In the genomic region with DNA sequence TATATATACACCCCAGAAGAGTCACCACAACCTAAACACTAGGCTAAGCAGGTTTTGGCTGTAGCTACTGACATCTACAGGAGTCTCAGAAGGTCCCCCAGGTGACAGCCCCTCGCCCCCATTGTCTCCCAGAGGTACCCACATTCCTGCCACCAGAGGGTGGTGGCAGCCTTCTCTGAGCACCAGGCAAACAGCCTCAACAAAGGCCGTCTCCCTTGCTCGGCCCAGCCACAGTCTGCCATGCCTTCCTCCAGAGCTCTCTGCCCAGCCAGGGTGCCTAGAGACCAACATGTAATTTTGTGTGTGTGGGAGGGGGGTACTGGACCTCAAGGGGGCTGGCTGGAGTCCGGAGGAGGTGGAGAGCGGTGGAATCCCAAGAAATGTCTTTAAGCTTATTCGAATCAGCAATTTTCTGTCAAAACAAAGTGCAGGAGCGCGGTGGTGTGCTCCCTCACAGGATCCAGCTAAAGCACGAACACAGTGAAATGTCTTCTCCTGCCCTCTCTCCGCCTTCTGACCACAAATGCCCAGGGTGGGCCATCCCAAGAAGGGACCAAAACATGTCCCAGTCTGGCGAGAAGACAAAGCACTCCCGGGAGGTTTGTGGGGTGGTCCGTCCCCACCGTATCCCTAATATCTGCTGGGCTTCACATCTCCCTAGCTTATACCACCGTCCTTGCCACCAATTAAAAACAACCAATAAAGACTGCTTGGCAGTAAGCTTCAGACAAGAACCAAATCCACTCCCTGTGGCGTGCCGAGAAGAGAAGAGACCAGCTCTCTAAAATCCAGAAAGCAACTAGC, we compare ENCODE assay signal across 8 mouse cellular contexts.
DNase-seq lines count a peak whose midpoint lies in the region; ATAC-seq and TF ChIP-seq lines count a peak whose summit lies in the region.

No protein-coding gene starts in this region.

- peak; percentile 38 for DNase-seq in thymus, postnatal 4 days
- no peak for DNase-seq in thymus, postnatal 25 days
- no peak for DNase-seq in liver, adult 2 months (ENCODE audit: extremely low read depth, low read depth, low spot score)
- DNase-seq in neural tube, embryonic 11.5 days (ENCODE audit: low spot score): peak; percentile 83
- no peak for DNase-seq in spleen, adult 12 weeks (ENCODE audit: low spot score)
- DNase-seq in left cerebral cortex, adult 11 months (ENCODE audit: low spot score): no peak

- peak overlapping the region; percentile 31; the same call in 1 of the 2 replicates for H3K4me2 ChIP-seq in forebrain, embryonic 12.5 days
- H3K4me2 ChIP-seq in hindbrain, embryonic 13.5 days: 0 out of 2 replicates have a peak overlapping the region, but pooled peaks have one; percentile 37
- H3K4me2 ChIP-seq in neural tube, embryonic 11.5 days (ENCODE audit: low read depth): 0 out of 2 replicates have a peak overlapping the region, but pooled peaks have one; percentile 12

- H3K9me3 ChIP-seq in forebrain, embryonic 12.5 days: no peaks in the 10 kb centered on the region
- H3K9me3 ChIP-seq in hindbrain, embryonic 13.5 days: no peaks in the 10 kb centered on the region
- no peaks in the 10 kb centered on the region for H3K9me3 ChIP-seq in neural tube, embryonic 11.5 days (ENCODE audit: control insufficient read depth, low read length)

- peak; percentile 70 for TF ChIP-seq CTCF in liver, adult 2 months (IDR thresholded peaks at IDR 0.05; ENCODE audit: low read depth, low read length)

- no peaks in the 10 kb centered on the region for H3K36me3 ChIP-seq in forebrain, embryonic 12.5 days (replicated peaks)
- H3K36me3 ChIP-seq in hindbrain, embryonic 13.5 days: no peaks in the 10 kb centered on the region
- H3K36me3 ChIP-seq in liver, adult 2 months (ENCODE audit: control insufficient read depth, insufficient read depth, low read length): no peaks in the 10 kb centered on the region
- H3K36me3 ChIP-seq in neural tube, embryonic 11.5 days (ENCODE audit: control insufficient read depth, insufficient read depth, low read length): no peaks in the 10 kb centered on the region

- no peak overlapping the region for H3K4me3 ChIP-seq in forebrain, embryonic 12.5 days (replicated peaks)
- H3K4me3 ChIP-seq in hindbrain, embryonic 13.5 days: no peak overlapping the region
- H3K4me3 ChIP-seq in liver, adult 2 months (ENCODE audit: insufficient read depth, low read depth, low read length): no peak overlapping the region
- H3K4me3 ChIP-seq in neural tube, embryonic 11.5 days (ENCODE audit: low read depth, low read length): no peak overlapping the region

- no peak for TF ChIP-seq POLR2A in liver, adult 2 months (IDR thresholded peaks at IDR 0.05; ENCODE audit: extremely low read depth, insufficient read depth, low read length)

- peak; percentile 56 for ATAC-seq in forebrain, embryonic 12.5 days (ENCODE audit: low FRiP score)
- ATAC-seq in hindbrain, embryonic 13.5 days (ENCODE audit: low FRiP score): peak; percentile 47; the same call in 1 of the 2 replicates
- ATAC-seq in neural tube, embryonic 11.5 days (ENCODE audit: insufficient read depth, low FRiP score, low TSS enrichment): peak; percentile 73; the same call in 1 of the 2 replicates

- peak overlapping the region; percentile 80 for H3K27ac ChIP-seq in forebrain, embryonic 12.5 days
- peak overlapping the region; percentile 62 for H3K27ac ChIP-seq in hindbrain, embryonic 13.5 days
- H3K27ac ChIP-seq in liver, adult 2 months (replicated peaks; ENCODE audit: insufficient read depth, low read depth, low read length): peak overlapping the region; percentile 55
- H3K27ac ChIP-seq in neural tube, embryonic 11.5 days (ENCODE audit: low read depth, low read length): peak overlapping the region; percentile 42

- H3K4me1 ChIP-seq in forebrain, embryonic 12.5 days: peaks cover 46% of the 10 kb centered on the region
- H3K4me1 ChIP-seq in hindbrain, embryonic 13.5 days (replicated peaks): peaks cover 57% of the 10 kb centered on the region
- peaks cover 10% of the 10 kb centered on the region for H3K4me1 ChIP-seq in liver, adult 2 months (ENCODE audit: control insufficient read depth, insufficient read depth, low read length)
- peaks cover 35% of the 10 kb centered on the region for H3K4me1 ChIP-seq in neural tube, embryonic 11.5 days (ENCODE audit: control insufficient read depth, insufficient read depth, low read length)

- 12% methylated on average over 17 of the region's 17 CpGs for WGBS in forebrain, embryonic 12.5 days
- WGBS in hindbrain, embryonic 13.5 days: 25% methylated on average over 17 of the region's 17 CpGs
- WGBS in liver, adult 2 months: 70% methylated on average over 17 of the region's 17 CpGs
- 25% methylated on average over 17 of the region's 17 CpGs for WGBS in neural tube, embryonic 11.5 days

- H3K27me3 ChIP-seq in forebrain, embryonic 12.5 days: peaks cover 10% of the 10 kb centered on the region; the same call in 1 of the 2 replicates
- 0 out of 2 replicates have a peak, but pooled peaks cover 3% of the 10 kb centered on the region for H3K27me3 ChIP-seq in hindbrain, embryonic 13.5 days
- H3K27me3 ChIP-seq in liver, adult 2 months (ENCODE audit: control insufficient read depth, insufficient read depth, low read length): no peaks in the 10 kb centered on the region
- no peaks in the 10 kb centered on the region for H3K27me3 ChIP-seq in neural tube, embryonic 11.5 days (ENCODE audit: control insufficient read depth, insufficient read depth, low read length)

- peak overlapping the region; percentile 48 for H3K9ac ChIP-seq in forebrain, embryonic 12.5 days
- peak overlapping the region; percentile 60 for H3K9ac ChIP-seq in hindbrain, embryonic 13.5 days
- H3K9ac ChIP-seq in liver, adult 2 months (ENCODE audit: low read depth, low read length): no peak overlapping the region
- H3K9ac ChIP-seq in neural tube, embryonic 11.5 days (ENCODE audit: low read length): peak overlapping the region; percentile 48

- peaks cover 14% of the 10 kb centered on the region; the same call in 1 of the 2 replicates for H3K79me2 ChIP-seq in liver, adult 2 months (ENCODE audit: control insufficient read depth, insufficient read depth, low read length)

Comparison
In these comparisons a context has a peak if more than half of its experiments do, and no peak if none do; other contexts are left out.
1. DNase-seq: peak in thymus, postnatal 4 days (single experiment) and neural tube, embryonic 11.5 days (single experiment); none in thymus, postnatal 25 days (single experiment), liver, adult 2 months (single experiment), spleen, adult 12 weeks (single experiment) and left cerebral cortex, adult 11 months (single experiment).
2. Peak in every context shown above with its lines, with median percentiles within 50 percentile points of each other: ATAC-seq, H3K27ac ChIP-seq and H3K4me2 ChIP-seq.